Mouse (Mus musculus): ENCODE measurements around the gene Tjp2. TPM values are rescaled to one million over a fixed set of nuclear protein-coding genes. Genes with fewer than 3 reads are reported as not detected.

Tjp2 gene
- polyA plus RNA-seq, 1 experiment from 2014 or later, result 14.0 TPM

DNA sequence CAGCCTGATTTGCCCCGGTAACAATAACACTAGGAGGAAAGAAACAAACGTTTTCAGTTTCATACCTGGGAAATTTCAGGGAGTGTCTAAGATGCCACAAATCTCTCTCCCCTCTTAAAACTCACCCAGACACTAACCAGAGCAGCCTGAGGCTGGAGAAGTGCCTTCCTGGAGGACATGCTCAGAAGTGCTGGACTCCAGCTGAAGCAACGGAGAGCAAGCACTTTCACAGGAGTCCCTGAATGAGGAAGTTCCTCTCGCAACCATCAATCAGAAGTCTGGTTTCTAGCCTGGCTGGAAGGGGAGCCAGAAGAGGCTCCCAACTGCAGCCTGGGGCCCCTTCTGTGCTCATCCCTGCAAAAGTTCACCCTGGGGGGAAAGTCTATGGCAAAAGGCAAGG, 60.9 kb downstream of the Tjp2 start:
- no peak for DNase-seq (ENCODE audit: low spot score)
- no peak overlapping the region for H3K4me3 ChIP-seq (ENCODE audit: low read depth, low read length)
- no peak overlapping the region for H3K27ac ChIP-seq (ENCODE audit: low read depth, low read length)
- H3K4me1 ChIP-seq (replicated peaks; ENCODE audit: control insufficient read depth, insufficient read depth, low read length), result peaks cover 17% of the 10 kb centered on the region
- no peaks in the 10 kb centered on the region for H3K27me3 ChIP-seq (replicated peaks; ENCODE audit: control insufficient read depth, insufficient read depth, low read length)
- ATAC-seq (replicated peaks; ENCODE audit: low FRiP score), result no peak
- no peak overlapping the region for H3K4me2 ChIP-seq
- H3K9me3 ChIP-seq (ENCODE audit: control insufficient read depth, low read length), result no peaks in the 10 kb centered on the region
- H3K36me3 ChIP-seq (ENCODE audit: control insufficient read depth, insufficient read depth, low read length), result no peaks in the 10 kb centered on the region
- 16% methylated on average over 4 of the region's 4 CpGs for whole genome bisulfite sequencing
- no peak overlapping the region for H3K9ac ChIP-seq (ENCODE audit: low read depth, low read length)

DNA sequence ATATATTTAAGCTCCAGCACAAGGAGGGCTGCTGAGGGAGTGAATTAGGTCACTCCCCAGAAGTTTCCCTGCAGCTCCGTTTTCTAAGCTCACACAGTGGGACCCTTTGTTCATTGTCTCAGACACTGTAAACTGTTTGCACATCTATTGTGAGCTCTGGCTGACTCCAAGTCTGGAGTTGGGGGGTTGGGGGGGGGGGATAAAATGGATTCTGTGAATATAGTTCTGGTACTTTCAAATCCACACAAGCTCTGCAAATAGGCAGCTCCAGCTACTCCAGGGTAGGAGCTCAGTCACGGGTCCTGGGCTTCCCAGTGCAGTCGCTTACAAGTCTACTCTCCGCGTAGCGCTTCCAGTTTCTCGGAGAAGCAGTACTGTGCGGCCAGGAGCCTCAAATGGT, 64.4 kb downstream of the Tjp2 start:
- Histone ChIP-seq H3K27me3 (replicated peaks; ENCODE audit: control insufficient read depth, insufficient read depth, low read length) (no peaks in the 10 kb centered on the region), H3K4me2 (no peak overlapping the region), H3K36me3 (ENCODE audit: control insufficient read depth, insufficient read depth, low read length) (no peaks in the 10 kb centered on the region), H3K9me3 (ENCODE audit: control insufficient read depth, low read length) (no peaks in the 10 kb centered on the region), H3K4me3 (ENCODE audit: low read depth, low read length) (no peak overlapping the region), H3K9ac (ENCODE audit: low read depth, low read length) (no peak overlapping the region), H3K27ac (ENCODE audit: low read depth, low read length) (no peak overlapping the region), H3K4me1 (replicated peaks; ENCODE audit: control insufficient read depth, insufficient read depth, low read length) (peaks cover 11% of the 10 kb centered on the region)
- ATAC-seq (replicated peaks; ENCODE audit: low FRiP score), result no peak
- 78% methylated on average over 8 of the region's 8 CpGs for WGBS
- DNase-seq (ENCODE audit: low spot score), result no peak

DNA sequence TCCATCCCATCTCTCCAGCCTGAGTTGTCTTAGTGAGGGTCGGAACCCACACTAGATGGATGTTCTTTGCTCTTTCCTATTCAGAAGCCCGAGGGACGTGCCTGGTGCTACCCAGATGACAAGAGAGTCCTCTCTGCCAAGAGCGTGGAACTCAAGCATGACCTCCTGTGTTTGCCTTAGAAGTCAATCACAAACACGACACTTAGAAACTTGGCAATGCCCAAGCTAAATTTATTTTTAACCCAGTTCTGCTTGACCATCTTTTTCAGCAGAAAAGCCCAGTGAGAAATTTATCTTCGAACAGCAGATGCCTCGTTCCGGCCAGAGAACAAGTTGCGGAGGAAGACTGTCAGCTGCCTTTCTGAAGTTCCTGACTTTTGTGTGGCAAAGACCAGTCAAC, 65.1 kb downstream of the Tjp2 start:
- Histone ChIP-seq H3K4me1 (replicated peaks; ENCODE audit: control insufficient read depth, insufficient read depth, low read length) (peaks cover 9% of the 10 kb centered on the region), H3K9me3 (ENCODE audit: control insufficient read depth, low read length) (no peaks in the 10 kb centered on the region), H3K27ac (ENCODE audit: low read depth, low read length) (no peak overlapping the region), H3K36me3 (ENCODE audit: control insufficient read depth, insufficient read depth, low read length) (no peaks in the 10 kb centered on the region), H3K27me3 (replicated peaks; ENCODE audit: control insufficient read depth, insufficient read depth, low read length) (no peaks in the 10 kb centered on the region), H3K4me2 (no peak overlapping the region), H3K9ac (ENCODE audit: low read depth, low read length) (no peak overlapping the region), H3K4me3 (ENCODE audit: low read depth, low read length) (no peak overlapping the region)
- DNase-seq (ENCODE audit: low spot score), result no peak
- 59% methylated on average over 9 of the region's 9 CpGs for WGBS
- ATAC-seq (replicated peaks; ENCODE audit: low FRiP score), result no peak

DNA sequence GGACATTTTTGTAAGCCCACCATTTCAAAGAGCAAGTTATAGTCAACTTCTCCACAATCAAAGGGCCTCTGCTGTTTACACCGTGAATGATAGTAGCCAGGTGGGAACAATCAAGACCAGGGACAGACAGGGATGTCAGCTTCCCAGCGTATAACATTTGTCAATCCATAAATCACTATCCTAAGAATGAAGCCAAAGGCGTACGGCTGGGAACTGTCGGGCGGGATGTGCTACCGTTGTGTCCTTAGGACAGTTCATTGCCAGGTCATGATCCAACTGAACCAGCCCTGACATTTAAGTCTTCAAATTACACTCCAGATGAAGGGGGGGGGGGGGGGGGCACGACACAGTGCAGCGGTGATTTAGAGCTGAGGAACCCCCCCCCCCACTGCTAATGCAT, 65.5 kb downstream of the Tjp2 start:
- no peak overlapping the region for H3K9ac ChIP-seq (ENCODE audit: low read depth, low read length)
- no peak for ATAC-seq (replicated peaks; ENCODE audit: low FRiP score)
- H3K9me3 ChIP-seq (ENCODE audit: control insufficient read depth, low read length), result no peaks in the 10 kb centered on the region
- H3K36me3 ChIP-seq (ENCODE audit: control insufficient read depth, insufficient read depth, low read length), result no peaks in the 10 kb centered on the region
- H3K4me2 ChIP-seq, result no peak overlapping the region
- H3K4me3 ChIP-seq (ENCODE audit: low read depth, low read length), result no peak overlapping the region
- WGBS, result 61% methylated on average over 9 of the region's 9 CpGs
- H3K4me1 ChIP-seq (replicated peaks; ENCODE audit: control insufficient read depth, insufficient read depth, low read length), result peaks cover 9% of the 10 kb centered on the region
- DNase-seq (ENCODE audit: low spot score), result no peak
- H3K27ac ChIP-seq (ENCODE audit: low read depth, low read length), result no peak overlapping the region
- no peaks in the 10 kb centered on the region for H3K27me3 ChIP-seq (replicated peaks; ENCODE audit: control insufficient read depth, insufficient read depth, low read length)

DNA sequence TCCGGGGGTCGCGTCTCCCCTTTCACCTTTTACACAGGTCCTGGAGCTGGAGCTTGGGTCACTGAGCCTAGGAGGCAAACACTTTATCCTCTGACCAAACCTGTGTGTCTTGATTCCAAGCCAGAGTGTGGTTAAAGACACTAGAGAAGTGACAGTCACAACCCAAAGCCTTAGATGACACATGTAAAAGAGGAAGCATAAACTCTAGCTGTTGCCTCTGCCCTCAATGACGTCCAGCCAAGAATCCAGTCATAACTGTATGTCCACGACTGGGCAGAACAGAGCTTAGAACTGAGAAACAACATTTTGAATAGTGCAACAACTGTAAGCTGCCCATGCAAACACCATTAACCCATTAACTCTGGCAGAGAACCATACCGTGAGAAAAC, 68.8 kb downstream of the Tjp2 start:
- no peak for ATAC-seq (replicated peaks; ENCODE audit: low FRiP score)
- no peak for DNase-seq (ENCODE audit: low spot score)
- H3K27me3 ChIP-seq (replicated peaks; ENCODE audit: control insufficient read depth, insufficient read depth, low read length), result no peaks in the 10 kb centered on the region
- 54% methylated on average over 6 of the region's 6 CpGs for WGBS
- no peak overlapping the region for H3K27ac ChIP-seq (ENCODE audit: low read depth, low read length)
- H3K9me3 ChIP-seq (ENCODE audit: control insufficient read depth, low read length), result no peaks in the 10 kb centered on the region
- 0 out of 2 replicates have a peak, but pooled peaks cover 3% of the 10 kb centered on the region for H3K4me1 ChIP-seq (replicated peaks; ENCODE audit: control insufficient read depth, insufficient read depth, low read length)
- H3K9ac ChIP-seq (ENCODE audit: low read depth, low read length), result no peak overlapping the region
- H3K36me3 ChIP-seq (ENCODE audit: control insufficient read depth, insufficient read depth, low read length), result no peaks in the 10 kb centered on the region
- no peak overlapping the region for H3K4me2 ChIP-seq
- H3K4me3 ChIP-seq (ENCODE audit: low read depth, low read length), result no peak overlapping the region

DNA sequence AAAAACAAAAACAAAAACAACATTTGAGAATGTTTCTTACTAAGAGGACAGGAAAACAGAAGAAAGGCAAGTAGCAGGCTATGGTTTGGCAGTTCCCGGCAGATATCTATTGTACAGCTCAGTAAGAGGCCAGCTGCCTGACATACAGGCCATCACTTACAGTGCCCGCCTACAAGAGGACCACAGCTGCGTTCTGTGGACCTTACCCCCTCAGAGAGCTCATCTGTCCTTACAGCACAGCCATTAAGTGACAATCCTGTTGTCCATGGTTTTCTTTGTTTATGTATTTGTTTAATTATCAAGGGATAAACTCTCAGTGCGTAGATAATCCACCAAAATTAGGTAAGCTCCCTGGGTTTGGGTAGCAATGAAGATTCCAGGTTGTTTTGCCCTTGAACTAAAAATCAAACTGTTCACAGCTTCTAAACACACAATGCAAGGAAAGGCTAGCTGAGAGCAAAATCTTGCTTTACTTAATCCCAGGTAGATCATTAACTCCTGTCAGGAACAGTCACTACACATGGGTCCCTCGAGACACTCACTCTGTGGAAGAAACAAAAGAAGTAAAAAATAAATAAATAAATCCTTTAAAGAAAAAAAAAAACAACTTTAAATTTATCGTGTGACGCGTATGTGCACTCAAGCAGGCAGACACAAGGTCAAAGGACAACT, 69.3 kb downstream of the Tjp2 start:
- ATAC-seq (replicated peaks; ENCODE audit: low FRiP score) (no peak), DNase-seq (ENCODE audit: low spot score) (no peak)
- H3K36me3 ChIP-seq (ENCODE audit: control insufficient read depth, insufficient read depth, low read length), result no peaks in the 10 kb centered on the region
- no peak overlapping the region for H3K4me3 ChIP-seq (ENCODE audit: low read depth, low read length)
- 60% methylated on average over 8 of the region's 8 CpGs for WGBS
- H3K9me3 ChIP-seq (ENCODE audit: control insufficient read depth, low read length), result no peaks in the 10 kb centered on the region
- no peak overlapping the region for H3K9ac ChIP-seq (ENCODE audit: low read depth, low read length)
- H3K27me3 ChIP-seq (replicated peaks; ENCODE audit: control insufficient read depth, insufficient read depth, low read length), result no peaks in the 10 kb centered on the region
- H3K27ac ChIP-seq (ENCODE audit: low read depth, low read length), result peak overlapping the region; percentile 34; the same call in 1 of the 2 replicates
- peak overlapping the region; percentile 22; the same call in 1 of the 2 replicates for H3K4me2 ChIP-seq
- 0 out of 2 replicates have a peak, but pooled peaks cover 3% of the 10 kb centered on the region for H3K4me1 ChIP-seq (replicated peaks; ENCODE audit: control insufficient read depth, insufficient read depth, low read length)

DNA sequence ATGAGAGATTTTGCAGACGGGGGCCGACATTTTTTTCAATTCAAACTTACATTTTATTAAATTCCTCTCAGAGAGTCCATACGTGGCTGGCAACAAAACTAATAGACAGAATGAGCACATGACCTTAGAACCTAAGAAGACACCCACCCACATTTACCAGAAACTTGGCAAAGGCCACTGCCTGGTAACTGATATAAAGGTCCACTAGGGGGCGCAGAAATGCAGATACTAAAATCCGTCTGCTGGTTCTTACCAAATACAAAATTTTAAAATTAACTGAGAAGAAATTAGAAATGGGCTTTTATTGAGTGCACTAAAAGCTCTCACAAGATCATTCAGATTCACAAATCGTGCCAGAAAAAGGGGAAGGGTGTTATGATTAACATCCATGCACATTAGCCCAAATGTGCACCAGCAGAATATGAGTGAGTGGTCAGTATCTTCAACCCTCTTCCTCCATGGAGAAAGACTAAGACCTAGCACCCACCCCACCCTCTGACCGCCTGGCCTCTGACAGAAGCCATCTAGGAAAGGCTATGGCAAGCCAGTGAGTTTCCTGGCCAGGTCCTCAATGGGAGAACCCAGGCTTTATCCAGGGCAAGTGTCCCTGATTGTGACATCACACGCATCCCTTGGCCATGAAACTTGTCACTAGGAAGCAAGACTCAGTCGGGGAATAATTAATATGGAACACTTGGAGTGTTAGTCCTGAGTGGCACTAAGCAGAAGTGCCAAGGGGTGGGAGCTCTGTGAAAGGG, 71.4 kb downstream of the Tjp2 start:
- Histone ChIP-seq H3K27me3 (replicated peaks; ENCODE audit: control insufficient read depth, insufficient read depth, low read length) (no peaks in the 10 kb centered on the region), H3K36me3 (ENCODE audit: control insufficient read depth, insufficient read depth, low read length) (no peaks in the 10 kb centered on the region), H3K4me2 (no peak overlapping the region), H3K27ac (ENCODE audit: low read depth, low read length) (no peak overlapping the region), H3K9ac (ENCODE audit: low read depth, low read length) (no peak overlapping the region), H3K4me3 (ENCODE audit: low read depth, low read length) (no peak overlapping the region), H3K4me1 (replicated peaks; ENCODE audit: control insufficient read depth, insufficient read depth, low read length) (no peaks in the 10 kb centered on the region), H3K9me3 (ENCODE audit: control insufficient read depth, low read length) (no peaks in the 10 kb centered on the region)
- WGBS, result 47% methylated on average over 9 of the region's 9 CpGs
- DNase-seq (ENCODE audit: low spot score), result no peak
- ATAC-seq (replicated peaks; ENCODE audit: low FRiP score), result no peak

DNA sequence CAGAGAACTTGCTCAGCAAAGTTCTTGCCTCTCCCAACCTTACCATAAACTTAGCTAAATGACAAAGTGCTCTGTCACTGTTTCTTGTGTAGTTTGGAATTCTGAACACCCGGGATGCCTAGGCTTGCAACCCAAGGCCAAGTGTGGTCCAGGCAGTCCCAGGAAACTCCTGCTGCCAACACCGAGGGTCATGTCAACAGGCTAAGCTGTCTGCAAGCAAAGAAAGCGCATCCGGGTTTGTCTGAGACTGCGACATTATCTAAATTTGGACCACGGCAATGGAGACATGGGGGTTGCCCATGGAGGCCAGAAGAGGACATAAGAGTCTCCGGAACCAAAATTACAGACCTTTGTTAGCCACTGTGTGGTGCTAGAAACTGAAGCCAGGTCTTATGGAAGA, 80.8 kb downstream of the Tjp2 start:
- Histone ChIP-seq H3K9me3 (ENCODE audit: control insufficient read depth, low read length) (no peaks in the 10 kb centered on the region), H3K36me3 (ENCODE audit: control insufficient read depth, insufficient read depth, low read length) (no peaks in the 10 kb centered on the region), H3K9ac (ENCODE audit: low read depth, low read length) (no peak overlapping the region), H3K4me3 (ENCODE audit: low read depth, low read length) (no peak overlapping the region), H3K27me3 (replicated peaks; ENCODE audit: control insufficient read depth, insufficient read depth, low read length) (no peaks in the 10 kb centered on the region), H3K4me2 (no peak overlapping the region), H3K27ac (ENCODE audit: low read depth, low read length) (no peak overlapping the region), H3K4me1 (replicated peaks; ENCODE audit: control insufficient read depth, insufficient read depth, low read length) (no peaks in the 10 kb centered on the region)
- no peak for DNase-seq (ENCODE audit: low spot score)
- ATAC-seq (replicated peaks; ENCODE audit: low FRiP score), result no peak
- WGBS, result 87% methylated on average over 7 of the region's 7 CpGs

DNA sequence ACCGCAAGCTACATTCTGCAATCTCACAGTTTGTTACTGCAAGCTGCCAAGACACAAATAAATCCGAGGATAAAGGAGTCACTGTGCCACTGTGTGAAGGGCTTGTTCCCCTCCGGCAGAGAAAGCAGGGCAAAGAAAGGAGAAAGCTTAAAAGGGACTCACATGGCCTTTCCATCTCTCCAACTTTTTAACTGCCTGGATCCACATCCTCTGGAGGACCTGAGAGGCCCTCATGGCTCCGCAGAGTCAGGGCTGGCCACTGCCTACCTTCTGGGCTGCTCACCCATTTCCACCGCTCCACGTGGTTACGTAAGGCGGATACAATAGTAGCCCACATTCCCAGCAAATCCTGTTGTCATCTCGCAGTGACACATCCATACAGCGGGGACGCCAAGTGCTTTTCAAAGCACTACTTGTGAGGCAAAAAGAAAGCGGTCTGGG, 82.2 kb downstream of the Tjp2 start:
- DNase-seq (ENCODE audit: low spot score) (no peak), ATAC-seq (replicated peaks; ENCODE audit: low FRiP score) (no peak)
- Histone ChIP-seq H3K4me1 (replicated peaks; ENCODE audit: control insufficient read depth, insufficient read depth, low read length) (no peaks in the 10 kb centered on the region), H3K4me2 (no peak overlapping the region), H3K27ac (ENCODE audit: low read depth, low read length) (no peak overlapping the region), H3K4me3 (ENCODE audit: low read depth, low read length) (no peak overlapping the region), H3K9ac (ENCODE audit: low read depth, low read length) (no peak overlapping the region), H3K36me3 (ENCODE audit: control insufficient read depth, insufficient read depth, low read length) (no peaks in the 10 kb centered on the region), H3K9me3 (ENCODE audit: control insufficient read depth, low read length) (no peaks in the 10 kb centered on the region), H3K27me3 (replicated peaks; ENCODE audit: control insufficient read depth, insufficient read depth, low read length) (no peaks in the 10 kb centered on the region)
- 89% methylated on average over 12 of the region's 12 CpGs for WGBS
